Mouse (Mus musculus): ENCODE data around the gene Eif4enif1. TPM values are rescaled to one million over a fixed set of nuclear protein-coding genes. Genes with fewer than 3 reads are reported as not detected.
A peak's percentile ranks its signal among the peaks of the same experiment; 100 is the strongest.

The Eif4enif1 gene
- total and polyA plus RNA-seq, 2 experiments = 14.1 to 17.2 TPM

- 79% methylated on average over 2 of the region's 2 CpGs for WGBS
- no peak for DNase-seq (ENCODE audit: extremely low read depth, low read depth, low spot score)
- H3K9ac ChIP-seq (ENCODE audit: low read depth, low read length) = no peak overlapping the region
- no peak for TF ChIP-seq CTCF (IDR thresholded peaks at IDR 0.05; ENCODE audit: low read depth, low read length)
- no peak for TF ChIP-seq POLR2A (IDR thresholded peaks at IDR 0.05; ENCODE audit: extremely low read depth, insufficient read depth, low read length)
- no peaks in the 10 kb centered on the region for H3K36me3 ChIP-seq (ENCODE audit: control insufficient read depth, insufficient read depth, low read length)
- no peak overlapping the region for H3K4me3 ChIP-seq (ENCODE audit: insufficient read depth, low read depth, low read length)
- no peaks in the 10 kb centered on the region for H3K79me2 ChIP-seq (ENCODE audit: control insufficient read depth, insufficient read depth, low read length)
- H3K27ac ChIP-seq (replicated peaks; ENCODE audit: insufficient read depth, low read depth, low read length) = no peak overlapping the region
- H3K4me1 ChIP-seq (ENCODE audit: control insufficient read depth, insufficient read depth, low read length) = no peaks in the 10 kb centered on the region
- H3K27me3 ChIP-seq (ENCODE audit: control insufficient read depth, insufficient read depth, low read length) = no peaks in the 10 kb centered on the region
These were observed 77.5 kb downstream of the Eif4enif1 start for GRCm38 (mm10) chr11:3279729-3280128.

- 94% methylated on average over 6 of the region's 6 CpGs for WGBS
These were observed 80.7 kb downstream of the Eif4enif1 start for GRCm38 (mm10) chr11:3282887-3283286.

GRCm38 (mm10) chr11:3283645-3284044 is 81.5 kb downstream of the Eif4enif1 start:
- Histone ChIP-seq H3K9ac (ENCODE audit: low read depth, low read length) (no peak overlapping the region), H3K27me3 (ENCODE audit: control insufficient read depth, insufficient read depth, low read length) (no peaks in the 10 kb centered on the region), H3K36me3 (ENCODE audit: control insufficient read depth, insufficient read depth, low read length) (no peaks in the 10 kb centered on the region), H3K27ac (replicated peaks; ENCODE audit: insufficient read depth, low read depth, low read length) (no peak overlapping the region), H3K4me1 (ENCODE audit: control insufficient read depth, insufficient read depth, low read length) (no peaks in the 10 kb centered on the region), H3K79me2 (ENCODE audit: control insufficient read depth, insufficient read depth, low read length) (no peaks in the 10 kb centered on the region), H3K4me3 (ENCODE audit: insufficient read depth, low read depth, low read length) (no peak overlapping the region)
- 90% methylated on average over 6 of the region's 6 CpGs for WGBS
- no peak for DNase-seq (ENCODE audit: extremely low read depth, low read depth, low spot score)
- TF ChIP-seq POLR2A (IDR thresholded peaks at IDR 0.05; ENCODE audit: extremely low read depth, insufficient read depth, low read length) (no peak), CTCF (IDR thresholded peaks at IDR 0.05; ENCODE audit: low read depth, low read length) (no peak)

More at GRCm38 (mm10) chr11:3282887-3283286, 80.7 kb downstream of the Eif4enif1 start:
- Histone ChIP-seq H3K36me3 (ENCODE audit: control insufficient read depth, insufficient read depth, low read length) (no peaks in the 10 kb centered on the region), H3K9ac (ENCODE audit: low read depth, low read length) (no peak overlapping the region), H3K4me3 (ENCODE audit: insufficient read depth, low read depth, low read length) (no peak overlapping the region), H3K79me2 (ENCODE audit: control insufficient read depth, insufficient read depth, low read length) (no peaks in the 10 kb centered on the region), H3K4me1 (ENCODE audit: control insufficient read depth, insufficient read depth, low read length) (no peaks in the 10 kb centered on the region), H3K27ac (replicated peaks; ENCODE audit: insufficient read depth, low read depth, low read length) (no peak overlapping the region), H3K27me3 (ENCODE audit: control insufficient read depth, insufficient read depth, low read length) (no peaks in the 10 kb centered on the region)
- no peak for DNase-seq (ENCODE audit: extremely low read depth, low read depth, low spot score)
- TF ChIP-seq CTCF (IDR thresholded peaks at IDR 0.05; ENCODE audit: low read depth, low read length) (no peak), POLR2A (IDR thresholded peaks at IDR 0.05; ENCODE audit: extremely low read depth, insufficient read depth, low read length) (no peak)

- no peaks in the 10 kb centered on the region for H3K27me3 ChIP-seq (ENCODE audit: control insufficient read depth, insufficient read depth, low read length)
- peaks cover 2% of the 10 kb centered on the region for H3K4me1 ChIP-seq (ENCODE audit: control insufficient read depth, insufficient read depth, low read length)
- no peak overlapping the region for H3K4me3 ChIP-seq (ENCODE audit: insufficient read depth, low read depth, low read length)
- no peak overlapping the region for H3K27ac ChIP-seq (replicated peaks; ENCODE audit: insufficient read depth, low read depth, low read length)
- no peaks in the 10 kb centered on the region for H3K36me3 ChIP-seq (ENCODE audit: control insufficient read depth, insufficient read depth, low read length)
- no peak for TF ChIP-seq POLR2A (IDR thresholded peaks at IDR 0.05; ENCODE audit: extremely low read depth, insufficient read depth, low read length)
- TF ChIP-seq CTCF (IDR thresholded peaks at IDR 0.05; ENCODE audit: low read depth, low read length) = no peak
- 84% methylated on average over 3 of the region's 3 CpGs for WGBS
- no peak for DNase-seq (ENCODE audit: extremely low read depth, low read depth, low spot score)
- H3K9ac ChIP-seq (ENCODE audit: low read depth, low read length) = no peak overlapping the region
- H3K79me2 ChIP-seq (ENCODE audit: control insufficient read depth, insufficient read depth, low read length) = no peaks in the 10 kb centered on the region
These were observed 83.7 kb downstream of the Eif4enif1 start for GRCm38 (mm10) chr11:3285940-3286339.

- H3K27me3 ChIP-seq (ENCODE audit: control insufficient read depth, insufficient read depth, low read length) = no peaks in the 10 kb centered on the region
- H3K36me3 ChIP-seq (ENCODE audit: control insufficient read depth, insufficient read depth, low read length) = no peaks in the 10 kb centered on the region
- no peak overlapping the region for H3K4me3 ChIP-seq (ENCODE audit: insufficient read depth, low read depth, low read length)
- H3K79me2 ChIP-seq (ENCODE audit: control insufficient read depth, insufficient read depth, low read length) = peaks cover 3% of the 10 kb centered on the region; the same call in 1 of the 2 replicates
- peak; percentile 65 for DNase-seq (ENCODE audit: extremely low read depth, low read depth, low spot score)
- no peak for TF ChIP-seq CTCF (IDR thresholded peaks at IDR 0.05; ENCODE audit: low read depth, low read length)
- no peak for TF ChIP-seq POLR2A (IDR thresholded peaks at IDR 0.05; ENCODE audit: extremely low read depth, insufficient read depth, low read length)
- H3K9ac ChIP-seq (ENCODE audit: low read depth, low read length) = no peak overlapping the region
- no peak overlapping the region for H3K27ac ChIP-seq (replicated peaks; ENCODE audit: insufficient read depth, low read depth, low read length)
- WGBS = 21% methylated on average over 6 of the region's 6 CpGs
- H3K4me1 ChIP-seq (ENCODE audit: control insufficient read depth, insufficient read depth, low read length) = peaks cover 2% of the 10 kb centered on the region
These were observed 84.9 kb downstream of the Eif4enif1 start for GRCm38 (mm10) chr11:3287131-3287530.

GRCm38 (mm10) chr11:3287921-3288320 is 85.7 kb downstream of the Eif4enif1 start:
- no peak for DNase-seq (ENCODE audit: extremely low read depth, low read depth, low spot score)
- H3K4me3 ChIP-seq (ENCODE audit: insufficient read depth, low read depth, low read length) = no peak overlapping the region
- TF ChIP-seq POLR2A (IDR thresholded peaks at IDR 0.05; ENCODE audit: extremely low read depth, insufficient read depth, low read length) = no peak

More at GRCm38 (mm10) chr11:3287921-3288320, 85.7 kb downstream of the Eif4enif1 start:
- Histone ChIP-seq H3K9ac (ENCODE audit: low read depth, low read length) (no peak overlapping the region), H3K4me1 (ENCODE audit: control insufficient read depth, insufficient read depth, low read length) (peaks cover 2% of the 10 kb centered on the region), H3K79me2 (ENCODE audit: control insufficient read depth, insufficient read depth, low read length) (peaks cover 3% of the 10 kb centered on the region; the same call in 1 of the 2 replicates), H3K27ac (replicated peaks; ENCODE audit: insufficient read depth, low read depth, low read length) (no peak overlapping the region), H3K27me3 (ENCODE audit: control insufficient read depth, insufficient read depth, low read length) (no peaks in the 10 kb centered on the region), H3K36me3 (ENCODE audit: control insufficient read depth, insufficient read depth, low read length) (no peaks in the 10 kb centered on the region)
- WGBS = 53% methylated on average over 5 of the region's 5 CpGs
